Mouse (Mus musculus) heart, adult 2 months (tissue): ENCODE measurements around the gene Dcx.

ENCODE experiments used
- EP300 ChIP-seq: fragments of 200-500 bp; IDR thresholded peaks from 2 replicates; pipeline ENCODE4 v1.6.1; 2011; ENCODE audit warnings: low read depth, low read length, control low read depth; ENCODE audit not compliant: insufficient read depth
- POLR2A ChIP-seq: fragments of 200-500 bp; IDR thresholded peaks from 2 replicates; pipeline ENCODE4 v1.6.1; 2011; ENCODE audit warnings: mild to moderate bottlenecking, low read depth, low read length, control low read depth; ENCODE audit not compliant: insufficient read depth

DNA sequence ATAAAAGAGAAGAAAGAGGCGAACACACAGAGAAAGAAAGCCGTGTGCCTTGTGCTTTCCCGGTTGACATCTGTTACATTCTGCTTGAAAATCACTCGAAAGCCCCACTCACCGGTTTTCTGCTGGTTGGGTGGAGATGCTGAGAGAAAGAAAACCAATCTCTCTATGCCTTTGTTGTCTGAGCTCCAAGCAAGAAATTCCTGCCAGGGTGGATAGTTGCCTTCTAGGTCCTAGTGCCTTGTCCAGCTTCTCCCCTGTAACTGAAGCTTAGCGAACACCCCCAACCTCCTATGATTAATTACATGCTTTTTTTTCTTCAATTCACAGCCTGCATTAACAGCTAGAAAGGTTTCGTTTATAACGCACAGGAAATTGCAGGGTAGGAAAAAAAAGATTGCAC is at the start of gene Dcx:
- no peak for TF ChIP-seq POLR2A
- TF ChIP-seq EP300, result no peak
